Mouse (Mus musculus): Measurements from ENCODE around the gene Trmt6.

DNA sequence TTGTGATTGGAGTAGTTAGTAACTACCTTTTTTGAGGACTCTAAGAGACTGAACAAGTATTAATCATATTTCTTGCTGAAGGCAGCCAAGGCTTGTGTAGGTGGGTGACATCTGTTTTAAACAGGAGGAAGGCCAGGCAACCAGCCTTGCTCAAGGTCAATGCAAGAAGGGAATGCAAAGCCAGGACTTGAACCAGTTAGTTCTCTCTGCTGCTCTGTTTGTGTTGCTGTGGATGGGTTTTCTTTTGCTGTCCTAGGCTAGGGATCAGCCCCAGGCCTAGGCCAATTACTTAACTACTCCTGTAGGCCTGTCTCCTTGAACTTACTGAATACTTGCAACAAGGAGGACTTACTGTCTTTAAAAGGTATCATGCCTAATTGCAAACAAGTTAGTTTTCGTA lies 37.2 kb upstream of the Trmt6 start:
- TF ChIP-seq POLR2A (IDR thresholded peaks at IDR 0.05; ENCODE audit: insufficient read depth, low read depth, low read length) = no peak
- no peak for TF ChIP-seq CTCF (IDR thresholded peaks at IDR 0.05; ENCODE audit: insufficient read depth, low read depth, low read length)

All from olfactory bulb, adult 2 months (tissue).